Mouse (Mus musculus) c-Kit-negative CD71-positive TER-119-positive erythroid progenitor cells, embryonic 14.5 days (primary cell): ENCODE data around the gene Ldlr.
"Not testable (repeated sequence)": the region's sequence is repeated elsewhere in the genome, so short reads cannot be mapped to it uniquely, and the experiment has no call there.

Experiments used
- DNase-seq: peaks from one replicate; pipeline ENCODE4 v3.0.0-alpha.2; 2013; ENCODE audit warnings: low read depth, low spot score

Ldlr gene

GRCm38 (mm10) chr9:21723377-21724146 lies at the start of gene Ldlr:
TSS of gene Ldlr (plus strand) at chr9:21723483.
- DNase-seq = peak; percentile 79

DNA sequence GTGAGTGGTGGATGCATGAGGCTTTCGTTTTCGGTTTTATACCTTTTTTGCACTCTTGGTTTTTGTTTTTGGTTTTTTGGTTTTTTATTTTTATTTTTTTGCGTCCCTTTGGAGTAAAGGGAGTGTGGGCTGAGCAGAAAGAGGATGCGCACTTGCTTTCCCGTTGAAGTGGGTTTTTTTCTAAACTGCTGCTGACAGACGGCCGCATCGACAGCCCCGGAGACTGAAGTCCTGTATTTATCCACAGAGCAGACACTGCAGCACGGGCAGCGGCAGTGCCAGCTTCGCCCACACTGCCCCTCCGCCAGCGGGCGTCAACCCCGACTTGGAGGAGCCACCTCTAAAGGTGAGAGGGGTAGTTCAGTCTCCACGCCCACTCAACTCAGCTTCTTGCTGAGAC lies 45.6 kb upstream of the Ldlr start:
- DNase-seq = no peak

GRCm38 (mm10) chr9:21680448-21680847 lies 42.8 kb upstream of the Ldlr start:
- no peak for DNase-seq

- no peak for DNase-seq
Observed at GRCm38 (mm10) chr9:21682827-21683226, 40.5 kb upstream of the Ldlr start.

DNA sequence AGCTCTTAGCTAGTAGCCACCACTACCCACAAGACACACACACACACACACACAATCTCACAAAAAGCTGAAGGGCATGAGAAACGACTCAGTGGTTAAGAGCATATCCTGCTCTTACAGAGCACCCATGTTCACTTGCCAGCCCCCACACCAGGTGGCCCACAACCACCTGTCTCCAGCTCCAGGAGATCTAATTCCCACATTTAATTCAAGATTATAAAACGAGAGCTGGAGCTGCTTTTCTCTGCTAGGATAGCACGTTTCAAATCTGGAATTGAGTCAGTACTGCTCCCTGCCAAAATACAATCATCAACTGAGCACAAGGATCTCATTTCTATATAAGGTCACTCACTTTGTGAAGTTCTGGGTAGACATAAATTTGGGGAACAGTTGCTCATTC lies 39.4 kb upstream of the Ldlr start:
- DNase-seq = no peak

GRCm38 (mm10) chr9:21688554-21688953 lies 34.7 kb upstream of the Ldlr start:
- no peak for DNase-seq

DNA sequence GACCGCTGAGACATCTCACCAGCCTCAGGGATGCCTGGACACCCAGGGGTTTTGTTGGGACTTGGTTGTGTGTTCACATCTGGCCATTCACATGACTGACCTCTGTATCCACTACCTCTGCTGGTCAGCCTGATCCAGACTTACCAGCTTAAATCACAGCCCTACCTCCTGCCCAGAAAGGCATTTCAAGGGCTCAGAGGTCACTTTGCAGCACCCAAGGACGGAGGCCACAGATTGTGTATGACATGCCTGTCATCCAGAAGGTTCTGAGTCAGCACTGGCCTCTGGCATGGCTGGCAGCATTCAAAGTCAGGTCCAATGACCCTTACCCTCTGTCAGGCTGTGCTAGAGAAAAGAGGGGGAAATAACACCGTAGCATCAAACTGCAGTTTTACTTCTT lies 33.3 kb upstream of the Ldlr start:
- no peak for DNase-seq

DNA sequence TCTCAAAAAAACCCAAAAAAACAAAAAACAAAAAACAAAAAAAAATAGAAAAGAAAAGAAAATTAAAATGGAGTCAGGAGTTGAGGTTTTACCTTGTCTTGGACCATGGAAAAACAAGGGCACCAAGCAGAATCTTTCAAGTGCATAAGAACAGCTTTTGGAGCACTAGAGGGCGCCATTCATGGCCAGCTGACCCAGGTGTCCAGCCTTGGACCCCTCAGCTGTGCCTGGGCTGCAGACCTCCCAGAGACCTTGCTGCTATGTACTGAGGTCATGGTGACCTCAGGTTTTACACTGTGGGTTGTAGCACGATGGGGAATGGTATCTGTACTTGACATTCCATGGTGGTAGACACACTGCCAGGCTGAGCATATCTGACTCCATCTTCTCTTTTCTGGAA lies 31.4 kb upstream of the Ldlr start:
- no peak for DNase-seq

GRCm38 (mm10) chr9:21692491-21692890 lies 30.8 kb upstream of the Ldlr start:
- DNase-seq = no peak

GRCm38 (mm10) chr9:21694071-21694470 lies 29.2 kb upstream of the Ldlr start:
- no peak for DNase-seq

DNA sequence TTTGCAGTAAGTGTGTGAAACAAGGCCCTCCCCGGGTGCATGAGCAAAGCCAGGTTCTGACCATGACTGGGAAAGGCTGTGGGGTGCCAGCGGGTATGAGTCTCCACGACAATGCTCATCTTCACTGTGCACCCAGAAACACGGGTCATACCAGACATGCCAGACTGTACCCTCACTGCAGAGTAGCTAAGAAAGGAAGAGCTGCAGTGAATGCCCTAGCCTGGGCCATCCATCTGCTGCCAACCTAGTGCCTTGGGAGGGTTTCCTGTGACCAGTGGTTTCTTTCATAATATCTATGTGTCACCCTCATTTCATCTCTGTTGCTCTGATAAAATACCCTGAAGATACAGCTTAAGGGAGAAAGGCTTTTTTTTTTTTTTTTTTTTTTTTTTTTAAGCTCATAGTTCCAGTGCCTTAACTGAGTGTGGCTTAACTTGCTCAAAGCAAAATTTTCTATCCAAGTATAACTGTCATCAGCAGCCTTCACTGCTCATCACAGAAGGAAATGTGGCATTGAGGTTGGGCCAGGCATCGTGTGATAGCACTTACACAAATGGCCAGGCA lies 28.0 kb upstream of the Ldlr start:
- DNase-seq = no peak

DNA sequence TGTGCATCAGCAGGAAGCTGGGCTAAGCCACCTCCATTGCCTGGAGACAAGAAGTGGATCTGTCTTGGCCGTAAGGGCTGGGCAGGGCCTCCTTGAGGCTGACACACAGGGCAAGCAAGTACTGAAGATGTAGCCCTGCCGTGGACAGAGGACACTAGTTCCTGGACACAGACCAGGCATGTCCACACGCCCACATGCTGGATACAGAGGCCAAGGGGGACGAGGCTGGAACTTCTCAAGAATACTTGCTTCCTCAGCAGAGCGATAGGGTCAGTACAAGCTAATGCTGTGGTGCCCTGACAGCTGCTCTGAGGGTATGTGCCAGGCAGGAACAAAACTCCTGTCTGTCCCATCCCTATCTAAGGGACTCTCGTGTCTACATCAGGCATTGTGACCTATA lies 26.2 kb upstream of the Ldlr start:
- DNase-seq = no peak

- DNase-seq = not testable (repeated sequence)
Observed at GRCm38 (mm10) chr9:21699280-21699679, 24.0 kb upstream of the Ldlr start.

DNA sequence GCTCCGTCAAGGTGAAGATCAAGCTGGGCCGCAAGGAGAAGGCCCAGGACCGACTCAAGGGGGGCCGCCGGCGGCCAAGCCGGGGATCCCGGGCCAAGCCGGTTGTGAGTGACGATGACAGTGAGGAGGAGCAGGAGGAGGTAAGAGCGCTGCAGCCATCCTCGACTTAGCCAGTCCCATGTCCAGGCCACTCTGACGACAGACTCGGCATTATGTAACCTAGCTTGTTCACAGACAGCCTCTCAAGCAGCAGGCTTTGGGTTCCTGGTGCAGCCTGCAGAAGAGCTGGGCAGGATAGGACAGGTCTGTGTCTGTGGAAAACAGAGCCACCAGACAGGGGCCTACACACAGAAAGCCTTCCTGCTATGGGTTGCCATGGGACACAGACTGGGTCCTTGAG lies 22.2 kb upstream of the Ldlr start:
- DNase-seq = no peak

GRCm38 (mm10) chr9:21703494-21703893 lies 19.8 kb upstream of the Ldlr start:
- no peak for DNase-seq

DNA sequence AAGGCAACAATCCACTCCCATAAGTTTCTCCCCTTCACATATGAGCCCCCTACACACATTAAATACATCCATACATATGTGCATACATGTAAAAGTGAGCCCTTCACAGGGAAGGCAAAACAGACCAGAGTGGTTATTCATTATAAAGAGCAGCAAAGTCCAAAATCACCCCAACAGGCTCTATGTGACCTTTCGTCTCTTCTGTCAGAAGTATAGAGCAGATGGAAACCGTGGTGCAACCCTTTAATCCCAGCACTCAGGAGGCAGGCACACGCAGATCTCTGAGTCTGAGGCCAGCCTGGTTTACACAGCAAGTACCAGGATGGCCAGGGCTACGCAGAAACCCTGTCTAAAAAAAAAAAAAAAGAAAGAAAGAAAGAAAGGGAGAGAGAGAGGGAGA lies 17.2 kb upstream of the Ldlr start:
- DNase-seq = no peak

GRCm38 (mm10) chr9:21706586-21707265 lies 16.6 kb upstream of the Ldlr start:
- no peak for DNase-seq

DNA sequence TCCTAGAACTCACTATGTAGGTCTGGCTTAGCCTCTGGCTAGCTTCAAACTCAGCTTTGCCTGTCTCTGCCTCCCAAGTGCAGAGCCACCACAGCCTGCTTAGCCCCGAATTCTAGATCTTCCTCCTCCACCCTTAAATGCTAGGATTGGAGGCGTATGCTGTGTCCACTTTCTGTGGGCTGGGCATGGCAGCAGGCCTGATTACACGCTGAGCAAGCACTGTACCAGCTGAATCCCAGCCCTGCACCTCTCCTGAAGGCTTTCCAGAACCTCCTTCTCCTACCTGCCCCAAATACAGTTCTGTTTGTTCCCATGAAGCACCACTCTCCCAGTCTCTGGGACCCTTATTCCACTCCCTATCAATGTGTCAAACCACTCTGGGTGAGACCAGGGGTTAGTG lies 13.9 kb upstream of the Ldlr start:
- DNase-seq = no peak

DNA sequence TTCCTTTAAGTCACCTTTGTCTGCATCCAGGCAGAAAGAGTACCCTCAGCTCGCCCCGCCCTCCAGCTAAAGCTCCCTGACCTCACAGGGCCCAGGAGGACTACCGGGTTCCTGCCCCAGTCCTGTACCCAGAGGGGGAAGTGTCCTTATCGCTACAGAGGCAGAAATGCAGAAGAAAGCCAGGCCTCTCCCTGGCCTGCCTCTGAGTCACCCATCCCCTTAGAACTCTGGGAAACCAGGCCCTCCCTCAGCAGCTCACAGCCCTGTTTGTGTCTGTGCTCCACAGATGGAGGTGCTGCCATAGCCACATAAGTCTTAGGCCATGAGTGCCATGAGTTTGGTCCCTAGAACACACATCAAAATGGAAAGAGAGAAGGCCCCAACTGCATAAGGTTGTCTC lies 8.0 kb upstream of the Ldlr start:
- no peak for DNase-seq

GRCm38 (mm10) chr9:21717015-21717414 lies 6.3 kb upstream of the Ldlr start:
- no peak for DNase-seq

- DNase-seq = no peak
Observed at GRCm38 (mm10) chr9:21721036-21721435, 2.2 kb upstream of the Ldlr start.

- DNase-seq = peak; percentile 56
Observed at GRCm38 (mm10) chr9:21724147-21724536, 859 bp downstream of the Ldlr start.
